In the genomic region with DNA sequence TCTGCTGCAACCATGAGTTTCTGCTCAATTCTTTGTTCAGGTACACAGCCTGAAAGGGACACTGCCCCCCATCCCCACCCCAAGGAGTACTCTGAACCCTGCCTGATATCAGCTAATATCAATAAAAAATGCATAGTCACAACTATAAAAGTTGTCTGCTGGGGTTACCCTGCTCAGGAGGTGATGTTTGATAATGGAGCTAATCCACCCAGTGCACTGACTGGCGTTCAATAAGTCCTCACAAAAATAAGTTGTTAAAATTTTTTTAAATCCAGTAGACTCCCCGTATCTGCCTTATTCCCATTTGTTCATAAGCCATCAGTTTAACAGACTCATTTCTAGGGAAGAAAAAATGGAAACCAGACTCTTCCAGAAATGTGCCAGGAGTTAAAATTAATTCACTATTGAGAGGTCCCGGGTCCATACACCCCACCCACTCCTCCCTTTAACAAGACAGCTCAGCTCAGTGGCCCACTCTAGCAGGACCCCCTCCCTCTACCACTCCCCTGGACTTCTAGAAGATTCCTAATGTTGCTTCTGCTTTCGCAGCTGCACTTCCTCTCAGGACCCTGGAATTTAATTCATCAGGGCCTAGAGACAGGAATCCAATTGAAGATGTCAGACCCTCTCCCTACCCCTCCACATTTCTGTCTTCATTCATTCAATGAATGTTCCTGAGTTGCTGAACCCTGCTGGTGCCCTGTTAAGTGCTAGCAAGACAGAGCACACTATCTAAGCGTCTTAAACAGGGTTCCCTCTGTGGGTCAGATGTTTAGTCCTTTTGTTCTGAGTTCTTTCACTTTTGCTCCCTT, we compare ENCODE assay signal across 25 mouse cellular contexts. TPM values are rescaled to one million over a fixed set of nuclear protein-coding genes. Genes with fewer than 3 reads are reported as not detected.
DNase-seq lines count a peak whose midpoint lies in the region; ATAC-seq and TF ChIP-seq lines count a peak whose summit lies in the region.
"Had no signal": no experiment of that assay in that cellular context is flagged by ENCODE, and none has a peak within 500 bp of the region (broad histone marks: within the 10 kb centered on the region; RNA-seq: fewer than 3 reads in every experiment).

No protein-coding gene starts in this region.

- dilution Hi-C loops in CH12.LX (cut with MboI; ENCODE audit: extremely low pct_ligation_motif_present, extremely low pct_unique_long_range_greater_than_20kb, low sequenced_read_pairs) = no loop called here

- 51% methylated on average over 5 of the region's 5 CpGs for WGBS in hindbrain, embryonic 15.5 days
- 58% methylated on average over 5 of the region's 5 CpGs for WGBS in hindbrain, embryonic 14.5 days
- WGBS in liver, embryonic 13.5 days (ENCODE audit: insufficient replicate concordance) = 53% methylated on average over 5 of the region's 5 CpGs
- WGBS in liver, embryonic 12.5 days (ENCODE audit: insufficient replicate concordance) = 56% methylated on average over 5 of the region's 5 CpGs
- WGBS in limb, embryonic 15.5 days = 44% methylated on average over 5 of the region's 5 CpGs

- no peak for DNase-seq in hindbrain, embryonic 14.5 days (ENCODE audit: low spot score)
- no peak for DNase-seq in liver, embryonic 13.5 days
- no peak for DNase-seq in CH12.LX (ENCODE audit: extremely low read depth)
- no peak for DNase-seq in cerebellum, postnatal 4 days (ENCODE audit: low spot score in 2 of 2)
- DNase-seq: adrenal gland, adult 2 months; cerebellum, adult 11-12 months; cerebellum, postnatal 14 days; kidney, adult 11 months; left cerebral cortex, postnatal 4 days; lung, embryonic 14.5 days; right cerebral cortex, postnatal 14 days had no signal

- H3K4me2 ChIP-seq in hindbrain, embryonic 15.5 days = no peak overlapping the region
- no peak overlapping the region for H3K4me2 ChIP-seq in hindbrain, embryonic 14.5 days (replicated peaks)
- H3K4me2 ChIP-seq in liver, embryonic 13.5 days = no peak overlapping the region
- H3K4me2 ChIP-seq in liver, embryonic 12.5 days = no peak overlapping the region
- H3K4me2 ChIP-seq in CH12.LX (ENCODE audit: insufficient read depth, low read depth, poor library complexity, severe bottlenecking) = peak overlapping the region; percentile 68
- H3K4me2 ChIP-seq in limb, embryonic 15.5 days = no peak overlapping the region
- H3K4me2 ChIP-seq: embryonic facial prominence, embryonic 13.5 days; kidney, embryonic 15.5 days; liver, embryonic 11.5 days; lung, embryonic 14.5 days; neural tube, embryonic 12.5 days had no signal

- no peak for TF ChIP-seq POLR2A in CH12.LX (IDR thresholded peaks at IDR 0.05; ENCODE audit: low read depth, low read length)

- H3K4me1 ChIP-seq in hindbrain, embryonic 15.5 days (replicated peaks) = no peaks in the 10 kb centered on the region
- H3K4me1 ChIP-seq in hindbrain, embryonic 14.5 days (replicated peaks; ENCODE audit: control insufficient read depth, insufficient read depth, low read length) = no peaks in the 10 kb centered on the region
- peaks cover 13% of the 10 kb centered on the region; the same call in 1 of the 2 replicates for H3K4me1 ChIP-seq in liver, embryonic 13.5 days (replicated peaks)
- H3K4me1 ChIP-seq in liver, embryonic 12.5 days = peaks cover 16% of the 10 kb centered on the region
- H3K4me1 ChIP-seq in CH12.LX (ENCODE audit: control insufficient read depth in 1 of 2, insufficient read depth in 2 of 2) = peaks cover 10 to 64% of the 10 kb centered on the region in 2 experiments
- peaks cover 17% of the 10 kb centered on the region for H3K4me1 ChIP-seq in limb, embryonic 15.5 days
- H3K4me1 ChIP-seq: neural tube, embryonic 12.5 days had no signal

- TF ChIP-seq EP300 in CH12.LX (IDR thresholded peaks at IDR 0.05; ENCODE audit: low read length) = no peak

- no peak overlapping the region for H3K9ac ChIP-seq in hindbrain, embryonic 15.5 days
- H3K9ac ChIP-seq in hindbrain, embryonic 14.5 days = no peak overlapping the region
- H3K9ac ChIP-seq in liver, embryonic 13.5 days = no peak overlapping the region
- no peak overlapping the region for H3K9ac ChIP-seq in liver, embryonic 12.5 days
- peak overlapping the region; percentile 63; the same call in 1 of the 2 replicates for H3K9ac ChIP-seq in CH12.LX (ENCODE audit: insufficient read depth, low read depth)
- H3K9ac ChIP-seq in limb, embryonic 15.5 days = no peak overlapping the region
- H3K9ac ChIP-seq: embryonic facial prominence, embryonic 13.5 days; kidney, embryonic 15.5 days; lung, embryonic 14.5 days; neural tube, embryonic 12.5 days had no signal

- H3K79me2 ChIP-seq in CH12.LX (replicated peaks; ENCODE audit: control insufficient read depth, extremely low read depth, insufficient read depth, poor library complexity, severe bottlenecking) = no peaks in the 10 kb centered on the region

- ATAC-seq in hindbrain, embryonic 15.5 days (ENCODE audit: low FRiP score, low read depth) = 0 out of 2 replicates have a peak, but pooled peaks have one; percentile 3
- no peak for ATAC-seq in hindbrain, embryonic 14.5 days (ENCODE audit: low FRiP score)
- ATAC-seq in liver, embryonic 13.5 days (ENCODE audit: low read depth) = peak; percentile 34; the same call in 1 of the 2 replicates
- no peak for ATAC-seq in liver, embryonic 12.5 days
- no peak for ATAC-seq in limb, embryonic 15.5 days (ENCODE audit: insufficient number of reproducible peaks, low FRiP score, low TSS enrichment, low read depth)
- ATAC-seq: forebrain, embryonic 14.5 days had no signal

- H3K36me3 ChIP-seq in hindbrain, embryonic 15.5 days = no peaks in the 10 kb centered on the region
- H3K36me3 ChIP-seq in hindbrain, embryonic 14.5 days (replicated peaks; ENCODE audit: control insufficient read depth, insufficient read depth) = no peaks in the 10 kb centered on the region
- no peaks in the 10 kb centered on the region for H3K36me3 ChIP-seq in liver, embryonic 13.5 days
- H3K36me3 ChIP-seq in liver, embryonic 12.5 days = no peaks in the 10 kb centered on the region
- H3K36me3 ChIP-seq in CH12.LX (replicated peaks in 1 of 2; ENCODE audit: control insufficient read depth in 1 of 2, insufficient read depth in 1 of 2, low read length in 1 of 2) = no peaks in the 10 kb centered on the region
- no peaks in the 10 kb centered on the region for H3K36me3 ChIP-seq in limb, embryonic 15.5 days
- H3K36me3 ChIP-seq: embryonic facial prominence, embryonic 13.5 days; heart, embryonic 10.5 days; kidney, embryonic 15.5 days; neural tube, embryonic 12.5 days had no signal

- no peaks in the 10 kb centered on the region for H3K27me3 ChIP-seq in hindbrain, embryonic 15.5 days
- H3K27me3 ChIP-seq in hindbrain, embryonic 14.5 days (ENCODE audit: control insufficient read depth, insufficient read depth, low read length) = no peaks in the 10 kb centered on the region
- H3K27me3 ChIP-seq in liver, embryonic 13.5 days = no peaks in the 10 kb centered on the region
- no peaks in the 10 kb centered on the region for H3K27me3 ChIP-seq in liver, embryonic 12.5 days (replicated peaks)
- no peaks in the 10 kb centered on the region for H3K27me3 ChIP-seq in CH12.LX (replicated peaks)
- H3K27me3 ChIP-seq in limb, embryonic 15.5 days = no peaks in the 10 kb centered on the region
- H3K27me3 ChIP-seq: embryonic facial prominence, embryonic 13.5 days; kidney, embryonic 15.5 days; neural tube, embryonic 12.5 days had no signal

- TF ChIP-seq CTCF in CH12.LX (conservative IDR thresholded peaks at IDR 0.05 in 1 of 2, IDR thresholded peaks at IDR 0.05 in 1 of 2; ENCODE audit: low read depth in 2 of 2, low read length in 2 of 2) = no peak

- no peaks in the 10 kb centered on the region for H3K9me3 ChIP-seq in hindbrain, embryonic 15.5 days
- no peaks in the 10 kb centered on the region for H3K9me3 ChIP-seq in hindbrain, embryonic 14.5 days (ENCODE audit: control insufficient read depth, low read length)
- H3K9me3 ChIP-seq in liver, embryonic 13.5 days (replicated peaks) = no peaks in the 10 kb centered on the region
- no peaks in the 10 kb centered on the region for H3K9me3 ChIP-seq in liver, embryonic 12.5 days (replicated peaks)
- no peaks in the 10 kb centered on the region for H3K9me3 ChIP-seq in CH12.LX (replicated peaks; ENCODE audit: low read length)
- H3K9me3 ChIP-seq in limb, embryonic 15.5 days = no peaks in the 10 kb centered on the region
- H3K9me3 ChIP-seq: embryonic facial prominence, embryonic 13.5 days; heart, embryonic 10.5 days; kidney, embryonic 15.5 days; neural tube, embryonic 12.5 days had no signal

- H3K27ac ChIP-seq in hindbrain, embryonic 15.5 days (replicated peaks) = no peak overlapping the region
- no peak overlapping the region for H3K27ac ChIP-seq in hindbrain, embryonic 14.5 days
- no peak overlapping the region for H3K27ac ChIP-seq in liver, embryonic 13.5 days
- H3K27ac ChIP-seq in liver, embryonic 12.5 days = no peak overlapping the region
- H3K27ac ChIP-seq in CH12.LX (ENCODE audit: insufficient read depth, low read depth) = peak overlapping the region; percentile 83
- 0 out of 2 replicates have a peak overlapping the region, but pooled peaks have one; percentile 7 for H3K27ac ChIP-seq in limb, embryonic 15.5 days
- H3K27ac ChIP-seq: embryonic facial prominence, embryonic 13.5 days; heart, embryonic 10.5 days; kidney, embryonic 15.5 days; neural tube, embryonic 12.5 days had no signal

- no peak overlapping the region for H3K4me3 ChIP-seq in hindbrain, embryonic 15.5 days
- no peak overlapping the region for H3K4me3 ChIP-seq in hindbrain, embryonic 14.5 days (replicated peaks; ENCODE audit: low read length)
- H3K4me3 ChIP-seq in liver, embryonic 13.5 days (replicated peaks) = no peak overlapping the region
- H3K4me3 ChIP-seq in liver, embryonic 12.5 days = no peak overlapping the region
- H3K4me3 ChIP-seq in CH12.LX (replicated peaks in 1 of 3; ENCODE audit: low read depth in 2 of 3, low read length in 2 of 3, poor library complexity in 1 of 3) = no peak overlapping the region
- no peak overlapping the region for H3K4me3 ChIP-seq in limb, embryonic 15.5 days
- H3K4me3 ChIP-seq: embryonic facial prominence, embryonic 13.5 days; heart, embryonic 10.5 days; kidney, embryonic 15.5 days; neural tube, embryonic 12.5 days had no signal

- in situ Hi-C loops in CH12.LX (cut with MboI; ENCODE audit: low pct_ligation_motif_present, low pct_unique_long_range_greater_than_20kb, low sequenced_read_pairs) = no loop called here

- no peak for TF ChIP-seq RAD21 in CH12.LX (IDR thresholded peaks at IDR 0.05; ENCODE audit: low read depth, low read length)

RNA-seq across cellular contexts. Expression of a gene that starts 32.3 kb away (rescaled TPM):
- 11.1 and 11.5 TPM in 2 replicates for polyA plus RNA-seq in hindbrain, embryonic 15.5 days (2015; fragmentation: Nextera tagmentation; extraction: Ambion mirVana)
- polyA plus RNA-seq in hindbrain, embryonic 14.5 days (2014; fragmentation: Nextera tagmentation; extraction: Ambion mirVana) = 13.0 and 15.4 TPM in 2 replicates
- polyA plus RNA-seq in liver, embryonic 13.5 days (2015; fragmentation: Nextera tagmentation; extraction: Ambion mirVana) = 8.9 and 10.0 TPM in 2 replicates
- 21.7 and 23.1 TPM in 2 replicates for polyA plus RNA-seq in liver, embryonic 12.5 days (2016; fragmentation: Nextera tagmentation; extraction: Ambion mirVana)
- total RNA-seq in CH12.LX (2012; rRNA removed) (10.6 and 10.7 TPM in 2 replicates), CH12.LX (2014; rRNA removed) (4.8 and 5.5 TPM in 2 replicates)
- 13.9 and 15.6 TPM in 2 replicates for polyA plus RNA-seq in CH12.LX (2012; ENCODE audit: insufficient read length, low read depth)
- 8.9 and 9.7 TPM in 2 replicates for polyA plus RNA-seq in limb, embryonic 15.5 days (2015; fragmentation: Nextera tagmentation; extraction: Ambion mirVana)

RNA-seq across cellular contexts. Expression of a gene that starts 32.5 kb away (rescaled TPM):
- polyA plus RNA-seq in hindbrain, embryonic 15.5 days (2015; fragmentation: Nextera tagmentation; extraction: Ambion mirVana) = 67.1 and 79.1 TPM in 2 replicates
- polyA plus RNA-seq in hindbrain, embryonic 14.5 days (2014; fragmentation: Nextera tagmentation; extraction: Ambion mirVana) = 55.8 and 56.1 TPM in 2 replicates
- 59.6 and 68.8 TPM in 2 replicates for polyA plus RNA-seq in liver, embryonic 13.5 days (2015; fragmentation: Nextera tagmentation; extraction: Ambion mirVana)
- 71.4 and 76.5 TPM in 2 replicates for polyA plus RNA-seq in liver, embryonic 12.5 days (2016; fragmentation: Nextera tagmentation; extraction: Ambion mirVana)
- 40.6 and 43.2 TPM in 2 replicates for total RNA-seq in CH12.LX (2012; rRNA removed)
- total RNA-seq in CH12.LX (2014; rRNA removed) = 33.4 and 59.1 TPM in 2 replicates
- 67.6 and 82.6 TPM in 2 replicates for polyA plus RNA-seq in CH12.LX (2012; ENCODE audit: insufficient read length, low read depth)
- polyA plus RNA-seq in limb, embryonic 15.5 days (2015; fragmentation: Nextera tagmentation; extraction: Ambion mirVana) = 84.9 and 90.8 TPM in 2 replicates

RNA-seq across cellular contexts. Expression of a gene that starts 57.1 kb away (rescaled TPM):
- polyA plus RNA-seq in hindbrain, embryonic 15.5 days (2015; fragmentation: Nextera tagmentation; extraction: Ambion mirVana) = 1.5 and 2.2 TPM in 2 replicates
- 1.4 and 1.6 TPM in 2 replicates for polyA plus RNA-seq in hindbrain, embryonic 14.5 days (2014; fragmentation: Nextera tagmentation; extraction: Ambion mirVana)
- not detected in 2 replicates for polyA plus RNA-seq in liver, embryonic 13.5 days (2015; fragmentation: Nextera tagmentation; extraction: Ambion mirVana)
- not detected in 2 replicates for polyA plus RNA-seq in liver, embryonic 12.5 days (2016; fragmentation: Nextera tagmentation; extraction: Ambion mirVana)
- total RNA-seq in CH12.LX (2012; rRNA removed) = 0.08 TPM in 1 of 2 replicates, not detected in the other
- 0.42 TPM in 1 of 2 replicates, not detected in the other for total RNA-seq in CH12.LX (2014; rRNA removed)
- polyA plus RNA-seq in CH12.LX (2012; ENCODE audit: insufficient read length, low read depth) = 0.17 TPM in 1 of 2 replicates, not detected in the other
- polyA plus RNA-seq in limb, embryonic 15.5 days (2015; fragmentation: Nextera tagmentation; extraction: Ambion mirVana) = 0.18 TPM in 1 of 2 replicates, not detected in the other
- total RNA-seq: gastrocnemius, adult 8-10 months; hematopoietic stem cell, adult 5-6 weeks; megakaryocyte-erythroid progenitor cell, adult 5-6 weeks; MEL had no signal
- polyA plus RNA-seq: adrenal gland, adult 2 months; large intestine, adult 2 months; liver, embryonic 11.5 days; neural tube, embryonic 12.5 days had no signal

Comparison
In these comparisons a context has a peak if more than half of its experiments do, and no peak if none do; other contexts are left out.
1. ATAC-seq: peak in hindbrain, embryonic 15.5 days (single experiment) and liver, embryonic 13.5 days (single experiment); none in hindbrain, embryonic 14.5 days (single experiment), liver, embryonic 12.5 days (single experiment) and limb, embryonic 15.5 days (single experiment).
2. H3K27ac ChIP-seq: peak in CH12.LX (single experiment) and limb, embryonic 15.5 days (single experiment); none in hindbrain, embryonic 15.5 days (single experiment), hindbrain, embryonic 14.5 days (single experiment), liver, embryonic 13.5 days (single experiment) and liver, embryonic 12.5 days (single experiment).